Mouse (Mus musculus): ENCODE measurements at regions not wholly inside any gene's neighbourhood (a gene's known extent, or its start where the extent isn't known, plus 50 kb on each side); places are given as distances from the start of the nearest gene placed in this dataset.
A peak's percentile ranks its signal among the peaks of the same experiment; 100 is the strongest.

DNA sequence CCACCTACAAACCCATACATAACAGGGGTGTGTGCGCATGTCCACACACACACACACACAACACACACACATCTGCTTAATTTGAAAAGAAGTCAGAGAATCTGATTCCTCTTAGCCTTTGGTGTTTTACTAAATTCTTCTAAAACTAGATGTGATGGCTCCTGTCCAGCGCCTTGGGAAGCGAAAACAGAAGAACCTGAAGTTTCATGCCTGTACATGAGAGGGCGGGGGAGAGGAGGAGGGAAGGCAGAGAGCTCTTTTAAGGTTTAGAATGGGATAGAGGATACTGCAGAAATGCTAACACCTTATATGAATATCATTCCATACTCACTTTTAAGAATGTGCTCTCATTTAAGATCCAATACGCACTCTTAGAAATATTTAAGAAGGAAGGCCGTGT, 64.5 kb upstream of the Fer start:
- DNase-seq (ENCODE audit: extremely low spot score, low read depth, low spot score) = no peak

GRCm38 (mm10) chr17:63798961-63799531, 63.8 kb upstream of the Fer start:
- DNase-seq (ENCODE audit: extremely low spot score, low read depth, low spot score) = no peak

- DNase-seq (ENCODE audit: extremely low spot score, low read depth, low spot score) = no peak
These were observed 61.5 kb upstream of the Fer start for GRCm38 (mm10) chr17:63801411-63801810.

- DNase-seq (ENCODE audit: extremely low spot score, low read depth, low spot score) = no peak
These were observed 60.0 kb upstream of the Fer start for GRCm38 (mm10) chr17:63802846-63803245.

DNA sequence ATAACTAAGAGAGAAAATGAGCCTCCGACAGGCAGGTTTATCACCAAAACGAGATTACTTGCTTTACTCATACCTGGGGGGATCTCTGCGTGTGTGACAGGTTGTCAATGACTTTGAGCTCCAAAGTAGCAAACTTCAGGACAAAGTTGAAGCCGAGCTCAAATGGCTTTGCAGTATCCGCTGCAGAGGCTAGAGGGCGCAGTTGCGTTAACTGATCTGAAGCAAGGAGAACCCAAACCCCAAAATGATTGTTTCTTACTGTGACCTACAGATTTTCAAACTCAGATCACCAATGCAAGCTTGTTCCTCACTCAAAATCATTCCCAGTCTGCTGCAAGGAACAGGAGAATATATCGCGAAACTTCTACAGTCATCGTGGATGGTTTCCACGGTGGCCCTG, 59.3 kb upstream of the Fer start:
- DNase-seq (ENCODE audit: extremely low spot score, low read depth, low spot score) = peak; percentile 33

DNA sequence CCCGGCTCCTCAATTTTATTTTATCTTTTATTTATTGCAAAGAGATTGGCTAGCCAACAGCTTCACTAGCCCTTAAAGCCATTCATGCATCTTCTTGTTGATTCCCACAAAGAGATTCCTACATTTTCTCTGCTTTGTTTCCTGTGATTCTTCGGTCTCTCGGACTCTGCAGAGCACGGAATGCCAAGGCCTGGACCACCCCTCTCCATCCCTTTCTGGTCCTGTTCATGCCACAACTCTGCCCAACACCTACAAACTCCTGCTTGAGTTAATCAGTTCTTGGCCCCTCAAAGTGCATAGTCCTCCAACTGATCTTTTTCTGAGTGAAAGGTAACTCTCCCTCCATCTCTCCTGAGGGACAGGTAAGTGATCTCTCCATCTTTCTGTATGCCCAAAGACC, 58.4 kb upstream of the Fer start:
- no peak for DNase-seq (ENCODE audit: extremely low spot score, low read depth, low spot score)

DNA sequence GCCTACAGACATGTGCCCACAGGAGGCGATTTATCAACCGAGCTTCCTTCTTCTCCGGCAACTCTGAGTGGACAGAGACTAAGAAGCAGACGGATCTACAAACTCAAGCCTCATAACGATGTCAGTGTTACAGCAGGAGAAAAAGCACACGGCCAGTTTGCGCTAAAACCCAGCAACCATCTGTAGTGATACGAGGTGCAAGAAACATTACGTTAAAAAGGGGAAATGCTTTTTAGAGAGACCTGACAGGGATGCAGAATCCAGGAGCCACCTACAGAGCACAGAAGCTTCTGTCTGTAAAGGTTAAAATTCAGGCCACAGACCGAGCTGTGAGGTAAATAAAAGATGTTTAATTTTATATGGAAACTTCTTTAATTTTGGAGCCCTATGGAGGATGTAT, 56.5 kb upstream of the Fer start:
- no peak for DNase-seq (ENCODE audit: extremely low spot score, low read depth, low spot score)

GRCm38 (mm10) chr17:63807590-63808228, 55.2 kb upstream of the Fer start:
- no peak for DNase-seq (ENCODE audit: extremely low spot score, low read depth, low spot score)

DNA sequence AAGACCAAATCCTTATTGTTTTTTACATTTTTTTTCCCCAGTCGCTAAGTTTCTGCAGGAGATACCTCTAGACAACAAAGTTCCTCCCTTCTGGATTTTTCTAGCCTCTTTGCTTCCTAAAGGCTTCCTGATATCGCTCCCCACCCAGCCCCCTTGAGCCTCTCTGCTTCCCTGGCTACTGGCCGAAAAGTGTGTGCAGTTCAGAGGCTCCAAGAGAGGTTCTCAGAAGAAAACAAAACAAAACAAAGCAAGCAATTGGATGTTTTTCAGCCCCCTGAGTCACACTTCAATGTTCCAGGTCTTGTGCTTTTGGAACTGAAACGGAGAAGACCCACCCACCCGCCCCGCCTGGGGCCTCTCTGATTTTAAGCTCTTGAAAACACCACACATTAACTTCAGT, 54.1 kb upstream of the Fer start:
- DNase-seq (ENCODE audit: extremely low spot score, low read depth, low spot score) = no peak

GRCm38 (mm10) chr17:63811246-63811785, 51.5 kb upstream of the Fer start:
- DNase-seq (ENCODE audit: extremely low spot score, low read depth, low spot score) = no peak

DNA sequence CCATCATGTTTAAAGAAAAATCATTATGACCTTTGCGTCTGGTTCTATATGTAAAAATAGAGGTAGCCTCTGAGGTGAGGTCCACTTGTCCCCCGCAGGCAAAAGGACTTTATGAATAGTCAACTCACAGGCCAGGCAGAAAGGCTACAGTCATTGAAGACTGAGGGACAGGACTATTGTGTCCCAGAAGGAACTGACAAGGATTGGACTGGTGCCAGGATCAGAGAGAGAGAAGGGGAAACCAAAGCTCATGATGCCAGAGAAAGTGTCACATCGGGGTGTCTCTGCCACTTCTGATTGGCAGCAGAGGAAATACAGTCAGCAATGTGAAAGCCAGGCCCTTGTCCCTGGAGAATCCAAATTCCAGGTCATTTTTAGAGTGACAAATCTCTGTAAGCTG, 50.3 kb upstream of the Fer start:
- DNase-seq (ENCODE audit: extremely low spot score, low read depth, low spot score) = no peak

All from hindlimb bud, embryonic 11.5 days (tissue).